Mouse (Mus musculus) CD4-positive, CD25-positive, alpha-beta regulatory T cell, adult 4 months (primary cell): ENCODE measurements around the gene Scfd1. TPM values are rescaled to one million over a fixed set of nuclear protein-coding genes. Genes with fewer than 3 reads are reported as not detected.

Experiments
- ATAC-seq: one replicate; pipeline ENCODE4 v1.8.0; 2017
- polyA plus RNA-seq, 2 experiments: library from polyadenylated mRNA; unstranded; fragments of 100-300 nt; shearing (Covaris generic); gene quantifications; one replicate each; pipeline ENCODE4 v1.2.1; 2017

Scfd1 gene
- 10 to 100 TPM; 89.3 to 94.5 TPM for polyA plus RNA-seq

- ATAC-seq = peak; percentile 99
Observed at GRCm38 (mm10) chr12:51377003-51377887, at the start of gene Scfd1. Scfd1 (plus strand) TSS chr12:51377510.

DNA sequence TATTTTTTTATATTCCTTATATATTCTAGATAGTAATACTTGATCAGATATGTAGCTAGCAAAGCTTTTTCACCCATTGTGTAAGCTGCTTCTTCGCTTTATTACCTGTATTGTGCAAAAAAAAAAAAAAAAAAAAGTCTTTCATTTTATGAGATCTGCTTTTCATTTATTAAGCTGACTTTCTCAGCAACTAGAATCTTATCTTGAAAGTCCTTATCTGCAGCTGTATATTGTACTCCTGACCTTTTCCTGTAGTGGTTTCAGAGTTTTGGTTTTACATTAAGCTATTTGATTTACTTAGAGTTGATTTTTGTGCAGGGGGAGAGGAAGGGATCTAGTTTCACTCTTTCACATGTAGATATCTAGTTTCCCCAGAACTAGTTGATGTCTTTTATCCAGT is 40.3 kb upstream of the Scfd1 start:
- no peak for ATAC-seq

DNA sequence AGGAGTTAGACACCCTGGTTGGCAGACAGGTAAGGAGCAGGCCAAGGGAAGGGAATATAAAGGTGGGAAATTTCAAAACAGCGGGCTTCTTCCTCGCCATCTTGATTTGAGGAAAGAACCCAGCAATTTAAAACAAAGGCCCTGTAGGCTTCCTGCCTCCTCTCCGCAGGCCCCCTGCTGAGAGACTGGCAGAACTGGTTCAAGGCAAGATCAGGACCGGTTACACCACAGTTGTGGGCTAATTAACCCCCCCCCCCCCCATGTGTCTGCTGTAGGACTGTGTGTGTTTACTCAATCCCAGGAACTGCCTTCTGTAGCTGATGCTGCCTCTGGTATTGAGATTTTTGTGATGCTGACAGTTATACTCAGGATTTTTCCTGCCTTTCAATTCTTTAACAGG is 31.2 kb upstream of the Scfd1 start:
- ATAC-seq = no peak

DNA sequence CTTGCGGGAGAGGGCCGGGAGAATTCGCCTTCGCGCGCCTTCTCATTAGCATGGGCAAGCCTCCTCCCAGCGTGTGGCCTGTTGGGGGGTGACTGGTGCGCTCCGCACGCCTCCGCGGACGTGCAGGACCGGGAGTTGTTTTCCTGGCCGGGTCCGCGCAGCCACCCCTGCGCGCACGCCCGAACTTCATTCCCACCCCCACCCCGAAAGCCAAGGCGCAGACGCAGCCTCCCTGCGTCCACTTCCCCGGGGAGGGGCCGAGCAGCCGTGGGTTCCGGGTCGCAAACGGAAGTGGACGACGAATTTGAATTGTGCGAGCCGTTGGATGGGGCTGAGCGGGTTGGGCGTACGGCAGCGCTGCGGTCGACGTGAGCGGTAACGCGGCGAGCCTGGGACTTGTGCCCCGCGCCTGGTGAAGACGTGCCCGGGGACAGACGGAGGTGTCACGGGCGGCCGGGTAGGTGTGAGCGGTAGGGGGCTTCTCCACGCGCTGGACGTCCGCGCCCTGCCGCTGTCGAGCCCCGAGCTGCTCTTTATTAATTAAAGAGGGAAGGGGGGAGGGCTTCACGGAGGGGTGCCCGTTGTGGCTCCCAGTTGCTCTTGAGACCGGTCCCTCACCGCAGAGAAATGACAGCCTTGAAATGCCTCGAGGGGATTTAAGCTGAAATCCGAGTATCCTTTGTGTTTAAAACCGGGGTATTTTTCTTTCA is 29.2 kb upstream of the Scfd1 start, which contains the start of gene G2e3:
Gene G2e3 (plus strand): TSS at position 74 of the 710 bp plus-strand sequence.
- peak; percentile 93 for ATAC-seq

DNA sequence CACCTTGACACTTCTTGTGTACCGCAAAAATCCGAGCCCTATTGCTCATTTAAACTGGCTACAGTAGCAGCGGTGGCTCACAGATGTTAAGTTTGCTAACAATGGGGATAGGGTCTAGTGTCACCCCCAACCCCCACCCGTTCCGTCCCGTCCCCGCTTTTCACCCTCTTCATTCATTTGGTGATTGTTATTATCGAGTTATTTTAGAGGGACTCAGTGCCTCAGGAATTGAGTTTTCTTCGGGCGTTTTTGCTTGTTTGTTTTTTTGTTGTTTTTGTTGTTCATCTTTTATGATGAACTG is 28.7 kb upstream of the Scfd1 start:
- ATAC-seq = no peak

DNA sequence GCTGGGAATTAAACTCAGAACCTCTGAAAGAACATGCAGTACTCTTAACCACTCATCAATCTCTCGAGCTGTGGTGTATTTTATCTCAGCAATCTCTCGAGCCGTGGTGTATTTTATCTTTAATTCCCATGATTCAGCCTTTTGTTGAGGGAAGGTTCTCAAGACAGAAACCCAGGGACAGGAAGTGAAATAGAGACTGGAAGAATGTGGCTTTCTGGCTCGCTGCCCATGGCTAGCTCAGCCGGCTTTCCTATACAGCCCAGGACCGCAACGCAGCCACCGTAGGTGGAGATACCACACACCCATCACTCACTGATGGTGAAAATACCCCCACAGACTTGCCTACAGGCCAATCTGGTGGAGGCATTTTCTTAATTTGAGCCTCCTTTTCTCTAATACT is 22.0 kb upstream of the Scfd1 start:
- no peak for ATAC-seq

GRCm38 (mm10) chr12:51361294-51361693 is 16.0 kb upstream of the Scfd1 start:
- ATAC-seq = no peak

DNA sequence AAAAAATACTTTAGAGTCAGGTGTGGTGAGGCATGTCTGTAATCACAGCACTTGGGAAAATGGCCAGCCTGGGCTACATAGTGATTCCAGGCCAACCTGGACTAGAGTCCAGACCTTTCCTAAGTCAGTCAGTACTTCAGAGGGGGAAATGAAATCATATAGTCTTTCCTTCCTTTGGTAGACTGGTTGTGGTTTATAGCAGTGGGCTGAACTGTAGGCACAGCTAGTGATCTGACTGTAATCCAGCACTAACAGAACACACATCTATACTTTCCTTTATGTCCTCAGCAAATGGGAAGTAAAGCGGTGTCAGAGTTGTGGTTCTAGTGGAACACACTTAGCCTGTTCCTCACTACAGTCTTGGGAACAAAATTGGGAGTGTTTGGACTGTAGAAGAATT is 14.4 kb upstream of the Scfd1 start:
- no peak for ATAC-seq

- no peak for ATAC-seq
Observed at GRCm38 (mm10) chr12:51368504-51368903, 8.8 kb upstream of the Scfd1 start.

GRCm38 (mm10) chr12:51377888-51378190 is 529 bp downstream of the Scfd1 start:
- peak; percentile 27 for ATAC-seq

GRCm38 (mm10) chr12:51399871-51400270 is 22.6 kb downstream of the Scfd1 start:
- no peak for ATAC-seq

DNA sequence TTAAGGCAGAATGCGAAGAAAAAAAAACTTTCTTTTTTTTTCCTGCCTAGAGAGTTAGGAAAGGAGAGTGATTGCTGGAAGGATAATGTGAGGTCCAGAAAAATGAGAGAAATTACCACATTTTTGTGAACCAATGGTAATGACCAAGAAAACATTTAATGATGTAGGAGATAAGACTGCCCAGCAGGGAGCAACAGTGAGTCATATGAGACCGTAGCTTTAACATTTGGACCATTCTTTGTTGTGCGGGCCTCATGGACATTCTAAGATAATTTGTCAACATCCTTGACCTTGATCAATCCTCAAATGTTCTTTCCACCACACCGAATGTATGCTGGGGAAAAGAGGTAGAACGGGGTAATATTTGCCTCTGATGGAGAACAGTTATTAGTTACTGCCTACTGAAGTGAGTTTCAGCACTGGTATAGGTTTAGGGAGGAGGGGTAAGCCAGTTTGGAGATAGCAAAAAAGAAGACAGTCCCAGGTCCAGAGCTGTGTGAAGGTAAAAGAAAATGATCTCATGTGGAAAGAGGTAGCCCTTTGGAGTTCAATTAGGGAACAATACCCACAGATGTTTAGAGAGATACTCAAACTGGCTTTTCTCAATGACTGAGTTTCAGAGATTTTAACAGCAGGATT is 24.9 kb downstream of the Scfd1 start:
- peak; percentile 45 for ATAC-seq

DNA sequence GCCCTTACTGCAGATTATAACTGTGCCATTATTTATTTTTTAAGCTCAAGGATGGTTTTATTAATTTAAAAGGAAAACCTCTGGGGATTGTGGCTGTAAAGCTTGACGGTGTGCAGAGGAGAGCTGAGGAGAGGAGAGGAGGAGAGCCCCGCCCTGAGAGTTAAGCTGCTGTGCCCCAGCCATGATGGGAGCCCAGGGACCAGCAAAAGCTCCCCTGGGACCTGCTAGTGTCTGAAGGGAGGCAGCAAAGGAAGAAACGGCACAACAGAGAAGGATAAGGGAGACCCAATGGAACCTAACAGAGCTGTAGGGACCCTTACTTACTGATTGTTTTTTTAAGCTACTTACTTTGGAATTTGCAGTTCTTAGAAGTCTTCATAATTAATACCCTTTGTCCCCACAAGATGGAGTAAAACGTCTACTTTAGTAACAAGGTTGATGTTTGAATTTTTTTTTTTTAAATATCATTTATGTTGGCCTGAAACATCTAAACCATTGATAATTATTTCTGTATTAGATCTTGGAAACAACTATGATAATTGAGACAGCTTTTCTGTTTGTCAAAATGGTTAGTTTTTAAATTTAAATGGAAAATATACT is 26.8 kb downstream of the Scfd1 start:
- no peak for ATAC-seq

DNA sequence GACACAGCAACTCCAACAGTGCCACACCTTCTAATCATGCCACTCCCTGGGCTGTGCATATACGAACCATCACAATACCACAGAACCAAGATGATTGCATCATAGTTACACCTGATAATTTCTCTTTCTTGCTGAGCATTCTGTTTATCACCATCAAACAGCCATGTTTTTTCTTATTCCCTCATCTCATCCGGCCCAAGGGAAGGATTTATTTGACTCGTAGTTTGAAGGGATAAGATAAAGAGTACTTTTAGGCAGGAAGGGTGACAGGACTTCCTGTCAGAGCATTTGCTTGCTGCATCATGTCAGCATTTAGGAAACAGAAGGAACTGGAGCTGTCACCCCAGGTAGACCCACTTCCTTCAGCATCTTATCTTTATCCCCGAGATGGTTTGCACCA is 34.1 kb downstream of the Scfd1 start:
- no peak for ATAC-seq

DNA sequence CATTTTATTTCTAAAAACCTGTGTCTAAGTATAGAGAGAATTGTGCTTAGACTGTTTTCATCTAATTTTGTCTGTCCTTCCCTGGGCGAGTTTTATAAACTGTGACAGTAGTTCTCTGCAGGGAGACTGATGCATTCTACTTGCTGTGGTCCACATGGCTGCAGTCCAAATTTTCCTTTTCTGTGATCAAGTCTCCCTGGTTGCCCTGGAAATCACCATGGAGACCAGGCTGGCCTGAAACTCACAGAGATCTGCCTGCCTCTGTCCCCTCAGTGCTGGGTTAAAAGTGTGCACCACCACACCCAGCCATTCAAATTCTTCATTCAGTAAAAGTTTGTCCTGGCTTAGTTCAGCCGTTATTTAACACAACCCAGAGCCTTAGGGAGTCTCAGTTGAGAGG is 60.2 kb downstream of the Scfd1 start:
- no peak for ATAC-seq

DNA sequence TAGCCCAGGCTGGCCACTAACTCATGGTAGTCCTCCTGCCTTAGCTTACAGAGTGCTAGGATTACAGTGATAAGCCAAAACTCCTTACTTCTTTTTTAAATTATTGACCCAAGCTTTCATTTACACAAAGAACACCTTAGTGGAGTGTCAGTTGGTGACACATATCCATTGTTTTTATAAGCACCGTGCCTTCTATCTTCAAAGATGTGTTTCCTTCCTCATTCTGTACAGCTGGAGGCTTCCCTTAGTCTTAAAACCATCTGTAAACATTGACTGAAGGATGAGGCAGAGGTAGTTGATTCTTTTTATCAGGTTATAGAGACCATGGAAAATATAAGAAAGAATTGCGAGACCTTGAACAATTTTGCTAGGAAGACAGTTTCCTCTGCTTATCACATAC is 61.0 kb downstream of the Scfd1 start:
- ATAC-seq = no peak

DNA sequence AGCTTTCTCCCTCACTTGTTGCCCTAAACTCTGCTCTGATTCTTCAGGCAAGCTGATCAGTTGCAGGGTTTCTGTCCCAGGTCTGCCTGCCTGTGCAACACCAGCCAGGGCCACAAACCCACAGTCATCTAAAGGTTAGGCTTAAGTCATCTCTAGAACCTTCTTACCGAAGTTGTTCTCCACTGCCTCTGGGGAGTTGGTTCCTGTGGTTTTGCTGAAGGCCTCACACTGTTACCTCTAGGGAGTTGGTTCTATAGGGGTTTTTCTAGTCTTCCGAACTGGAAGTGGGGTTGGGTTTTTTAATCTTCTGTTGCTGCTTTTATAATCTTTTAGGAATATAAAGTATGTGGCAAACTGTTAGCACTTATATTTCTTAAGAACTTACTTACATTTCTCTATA is 72.0 kb downstream of the Scfd1 start:
- ATAC-seq = no peak

- no peak for ATAC-seq
Observed at GRCm38 (mm10) chr12:51470881-51471280, 93.6 kb downstream of the Scfd1 start.

DNA sequence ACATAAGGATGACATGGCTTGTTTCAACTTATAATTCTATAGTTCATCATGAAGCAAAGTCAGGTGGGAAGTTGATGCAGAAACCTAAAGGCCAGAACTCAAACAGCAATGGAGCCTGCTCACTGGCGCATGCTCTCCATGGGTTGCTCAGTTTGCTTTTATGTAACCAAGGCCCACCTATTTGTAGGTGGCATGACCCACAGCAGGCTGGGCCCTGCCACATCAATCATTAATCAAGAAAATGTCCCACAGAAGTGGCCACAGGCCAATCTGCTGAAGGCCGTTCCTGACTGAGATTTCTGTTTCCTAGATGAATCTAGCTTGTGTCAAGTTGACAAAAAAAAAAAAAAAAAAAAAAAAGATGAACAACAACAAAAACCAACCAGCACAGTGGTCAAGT is 103.9 kb downstream of the Scfd1 start:
- ATAC-seq = no peak

DNA sequence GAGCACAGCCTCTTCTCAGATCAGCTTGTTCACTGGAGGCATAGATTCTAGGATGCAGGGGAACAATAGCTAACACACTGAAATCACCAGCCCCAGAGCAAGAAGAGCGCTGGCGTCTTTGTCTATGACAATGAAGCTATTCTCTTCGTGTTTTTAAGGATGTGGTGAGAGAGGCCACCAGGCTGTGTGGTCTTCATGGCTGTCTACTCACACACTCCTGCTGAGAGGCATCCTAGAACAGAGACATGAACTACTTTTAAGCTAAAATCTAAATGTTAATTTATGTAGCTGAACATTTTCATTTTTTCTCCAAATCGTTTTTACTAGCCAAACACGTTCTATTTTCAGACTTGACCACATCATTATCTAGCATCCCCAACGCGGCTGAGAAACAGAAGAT is 114.7 kb downstream of the Scfd1 start:
- ATAC-seq = no peak

DNA sequence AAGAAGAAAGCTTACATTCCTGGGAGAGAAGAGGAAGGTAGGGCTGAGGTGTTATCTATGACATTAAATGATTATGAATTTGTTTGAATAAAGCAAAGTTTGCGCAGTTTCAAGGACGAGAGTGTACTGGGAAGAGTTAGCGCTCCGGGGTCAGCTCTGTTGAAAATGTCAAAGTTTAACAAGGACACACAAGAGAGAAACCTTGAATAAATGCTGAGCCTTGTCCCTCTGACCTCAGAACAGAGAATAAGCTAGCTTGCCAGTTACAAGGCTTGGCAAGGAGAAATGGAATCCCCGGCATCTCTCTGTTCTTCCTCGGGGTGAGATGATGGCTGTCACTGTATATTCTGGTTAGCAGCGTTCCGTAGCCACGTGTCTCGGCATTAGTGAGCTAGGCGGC is 116.2 kb downstream of the Scfd1 start:
- no peak for ATAC-seq

- no peak for ATAC-seq
Observed at GRCm38 (mm10) chr12:51494641-51495040, 117.3 kb downstream of the Scfd1 start.
